ENCODE assay signal across 8 mouse cellular contexts in genomic region chr9:75546885-75547553, GRCm38 (mm10). TPM values are rescaled to one million over a fixed set of nuclear protein-coding genes. Genes with fewer than 3 reads are reported as not detected.
DNase-seq lines count a peak whose midpoint lies in the region; ATAC-seq and TF ChIP-seq lines count a peak whose summit lies in the region.

No protein-coding gene starts in this region.

- H3K9ac ChIP-seq in limb, embryonic 14.5 days (ENCODE audit: low read depth, low read length, severe bottlenecking) = no peak overlapping the region
- no peak overlapping the region for H3K9ac ChIP-seq in midbrain, embryonic 14.5 days (replicated peaks; ENCODE audit: low read length)

- H3K4me3 ChIP-seq in limb, embryonic 14.5 days (replicated peaks; ENCODE audit: low read length) = no peak overlapping the region
- H3K4me3 ChIP-seq in limb, embryonic 10.5 days = no peak overlapping the region
- H3K4me3 ChIP-seq in erythroblast, embryonic 14.5 days (replicated peaks) = peak overlapping the region; percentile 22
- no peak overlapping the region for H3K4me3 ChIP-seq in lung, adult 2 months (replicated peaks; ENCODE audit: extremely low read depth, low read depth, low read length)
- H3K4me3 ChIP-seq in midbrain, embryonic 14.5 days (replicated peaks; ENCODE audit: low read depth, low read length) = no peak overlapping the region

- ATAC-seq in limb, embryonic 14.5 days (ENCODE audit: low FRiP score, low read depth) = no peak
- no peak for ATAC-seq in midbrain, embryonic 14.5 days (ENCODE audit: low FRiP score, low TSS enrichment)

- H3K4me1 ChIP-seq in limb, embryonic 14.5 days (ENCODE audit: control insufficient read depth, insufficient read depth, low read length) = peaks cover 8% of the 10 kb centered on the region; the same call in 1 of the 2 replicates
- peaks cover 16% of the 10 kb centered on the region for H3K4me1 ChIP-seq in limb, embryonic 10.5 days
- peaks cover 32% of the 10 kb centered on the region for H3K4me1 ChIP-seq in erythroblast, embryonic 14.5 days (ENCODE audit: control insufficient read depth)
- peaks cover 36% of the 10 kb centered on the region for H3K4me1 ChIP-seq in lung, adult 2 months (ENCODE audit: control insufficient read depth, insufficient read depth, low read length)
- H3K4me1 ChIP-seq in midbrain, embryonic 14.5 days (ENCODE audit: control insufficient read depth, insufficient read depth, low read length) = no peaks in the 10 kb centered on the region

- H3K9me3 ChIP-seq in limb, embryonic 14.5 days (ENCODE audit: control insufficient read depth, low read length) = 0 out of 2 replicates have a peak, but pooled peaks cover 9% of the 10 kb centered on the region
- H3K9me3 ChIP-seq in limb, embryonic 10.5 days (replicated peaks) = no peaks in the 10 kb centered on the region
- H3K9me3 ChIP-seq in erythroblast, embryonic 14.5 days (ENCODE audit: control insufficient read depth, low read length) = no peaks in the 10 kb centered on the region
- H3K9me3 ChIP-seq in midbrain, embryonic 14.5 days (ENCODE audit: control insufficient read depth, low read length) = no peaks in the 10 kb centered on the region

- H3K4me2 ChIP-seq in limb, embryonic 14.5 days (replicated peaks; ENCODE audit: low read depth, low read length, severe bottlenecking) = no peak overlapping the region
- H3K4me2 ChIP-seq in midbrain, embryonic 14.5 days (ENCODE audit: low read length) = no peak overlapping the region

- TF ChIP-seq POLR2A in limb, embryonic 14.5 days (IDR thresholded peaks at IDR 0.05; ENCODE audit: borderline replicate concordance, extremely low read depth, insufficient read depth, insufficient read length) = no peak
- TF ChIP-seq POLR2A in lung, adult 2 months (IDR thresholded peaks at IDR 0.05; ENCODE audit: borderline replicate concordance, extremely low read depth, low read depth, low read length) = peak; percentile 82; the same call in 1 of the 2 replicates

- DNase-seq in limb, embryonic 14.5 days (ENCODE audit: low spot score) = no peak
- no peak for DNase-seq in limb, embryonic 10.5 days (ENCODE audit: low spot score)
- peak; percentile 14 for DNase-seq in induced T-regulatory cell, adult 2 months (ENCODE audit: low read depth)
- DNase-seq in lung, adult 2 months = peak; percentile 91
- DNase-seq in spleen, postnatal 36 days (ENCODE audit: low spot score in 2 of 2) = peak; percentile 56 to 67
- no peak for DNase-seq in frontal cortex, postnatal 14 days (ENCODE audit: low spot score in 2 of 2)
- no peak for DNase-seq in midbrain, embryonic 14.5 days

- TF ChIP-seq CTCF in lung, adult 2 months (IDR thresholded peaks at IDR 0.05; ENCODE audit: insufficient read depth, low read length) = no peak

- no peaks in the 10 kb centered on the region for H3K36me3 ChIP-seq in limb, embryonic 14.5 days (ENCODE audit: control insufficient read depth, insufficient read depth, low read length)
- H3K36me3 ChIP-seq in limb, embryonic 10.5 days = 0 out of 2 replicates have a peak, but pooled peaks cover 3% of the 10 kb centered on the region
- no peaks in the 10 kb centered on the region for H3K36me3 ChIP-seq in erythroblast, embryonic 14.5 days (ENCODE audit: control insufficient read depth)
- no peaks in the 10 kb centered on the region for H3K36me3 ChIP-seq in midbrain, embryonic 14.5 days (ENCODE audit: control insufficient read depth, insufficient read depth, low read length)

- no peaks in the 10 kb centered on the region for H3K27me3 ChIP-seq in limb, embryonic 14.5 days (ENCODE audit: control insufficient read depth, insufficient read depth, low read length)
- no peaks in the 10 kb centered on the region for H3K27me3 ChIP-seq in limb, embryonic 10.5 days (ENCODE audit: low read depth, poor library complexity, severe bottlenecking)
- H3K27me3 ChIP-seq in erythroblast, embryonic 14.5 days (ENCODE audit: control insufficient read depth) = no peaks in the 10 kb centered on the region
- no peaks in the 10 kb centered on the region for H3K27me3 ChIP-seq in midbrain, embryonic 14.5 days (ENCODE audit: control insufficient read depth, insufficient read depth, low read length)

- 0 out of 2 replicates have a peak overlapping the region, but pooled peaks have one; percentile 13 for H3K27ac ChIP-seq in limb, embryonic 14.5 days (replicated peaks; ENCODE audit: low read depth, low read length)
- H3K27ac ChIP-seq in limb, embryonic 10.5 days = no peak overlapping the region
- no peak overlapping the region for H3K27ac ChIP-seq in midbrain, embryonic 14.5 days (replicated peaks; ENCODE audit: low read depth, low read length)

- WGBS in limb, embryonic 14.5 days = 67% methylated on average over 12 of the region's 12 CpGs
- 85% methylated on average over 12 of the region's 12 CpGs for WGBS in limb, embryonic 10.5 days
- WGBS in lung, adult 2 months = 15% methylated on average over 12 of the region's 12 CpGs
- WGBS in midbrain, embryonic 14.5 days = 89% methylated on average over 12 of the region's 12 CpGs

RNA-seq across cellular contexts. Expression of gene Tmod3, which starts 12.4 kb away (rescaled TPM):
- 41.4 and 48.8 TPM in 2 replicates for polyA plus RNA-seq in limb, embryonic 14.5 days (2012; rRNA removed)
- 120 and 121 TPM in 2 replicates for polyA plus RNA-seq in limb, embryonic 14.5 days (2014; fragmentation: Nextera tagmentation; extraction: Ambion mirVana)
- 102 and 106 TPM in 2 replicates for polyA plus RNA-seq in limb, embryonic 10.5 days (2016; fragmentation: Nextera tagmentation; extraction: Ambion mirVana)
- 0.56 and 0.65 TPM in 2 replicates for polyA plus RNA-seq in erythroblast, embryonic 14.5 days (2012)
- 30.9 and 46.5 TPM in 2 replicates for polyA plus RNA-seq in lung, adult 2 months (2012; rRNA removed)
- polyA plus RNA-seq in midbrain, embryonic 14.5 days (2014; fragmentation: Nextera tagmentation; extraction: Ambion mirVana) = 61.8 and 73.0 TPM in 2 replicates

Comparison
In these comparisons a context has a peak if more than half of its experiments do, and no peak if none do; other contexts are left out.
1. DNase-seq: peak in induced T-regulatory cell, adult 2 months (single experiment), lung, adult 2 months (single experiment) and spleen, postnatal 36 days (2 of 2); none in limb, embryonic 14.5 days (single experiment), limb, embryonic 10.5 days (single experiment), frontal cortex, postnatal 14 days (0 of 2) and midbrain, embryonic 14.5 days (single experiment).
2. RNA of gene Tmod3, which starts 12.4 kb away (polyA plus RNA-seq): 41.4 to 121 TPM in limb, embryonic 14.5 days, 102 to 106 TPM in limb, embryonic 10.5 days, 61.8 to 73.0 TPM in midbrain, embryonic 14.5 days and 30.9 to 46.5 TPM in lung, adult 2 months; 0.56 to 0.65 TPM in erythroblast, embryonic 14.5 days; every median in the first group is over 10 times any median in the second.